Mouse (Mus musculus) testis, adult 2 months (tissue): Measurements from ENCODE around the gene Ggt1. TPM values are rescaled to one million over a fixed set of nuclear protein-coding genes. Genes with fewer than 3 reads are reported as not detected.

Source experiments
- H3K27ac ChIP-seq: fragments of 200-500 bp; 2 replicates; pipeline ENCODE4 v1.5.1; 2012; ENCODE audit warnings: low read depth, low read length; ENCODE audit not compliant: control insufficient read depth, insufficient read depth
- H3K27me3 ChIP-seq: fragments of 200-500 bp; 2 replicates; pipeline ENCODE4 v1.6.1; 2012; ENCODE audit warnings: mild to moderate bottlenecking, low read length, moderate library complexity; ENCODE audit not compliant: control insufficient read depth, insufficient read depth
- H3K36me3 ChIP-seq: fragments of 200-500 bp; 2 replicates; pipeline ENCODE4 v1.6.1; 2012; ENCODE audit warnings: mild to moderate bottlenecking, low read length; ENCODE audit not compliant: control insufficient read depth, insufficient read depth
- H3K4me1 ChIP-seq: fragments of 200-500 bp; 2 replicates; pipeline ENCODE4 v1.6.1; 2012; ENCODE audit warnings: low read length; ENCODE audit not compliant: control insufficient read depth, insufficient read depth
- H3K4me3 ChIP-seq: fragments of 200-500 bp; 2 replicates; pipeline ENCODE4 v1.5.1; 2012; ENCODE audit warnings: low read depth, mild to moderate bottlenecking, low read length, moderate library complexity, mixed read lengths; ENCODE audit not compliant: control insufficient read depth
- CTCF ChIP-seq: fragments of 200-500 bp; IDR thresholded peaks from 2 replicates; pipeline ENCODE4 v1.5.1; 2012; ENCODE audit warnings: low read depth, mild to moderate bottlenecking, inconsistent platforms, low read length, moderate library complexity; ENCODE audit not compliant: control insufficient read depth, insufficient read depth, insufficient replicate concordance
- POLR2A ChIP-seq: fragments of 200-500 bp; IDR thresholded peaks from 2 replicates; pipeline ENCODE4 v1.6.1; 2012; ENCODE audit warnings: low read depth, mild to moderate bottlenecking, inconsistent platforms, low read length, moderate library complexity; ENCODE audit not compliant: control insufficient read depth
- polyA plus RNA-seq: library from polyadenylated mRNA; depleted of rRNA; stranded (reverse); fragments of >200 nt; gene quantifications from 2 replicates; pipeline ENCODE4 v1.2.3, GENCODE M21; 2012; rRNA removed

Gene Ggt1
- 1.6 and 2.0 TPM in 2 replicates for polyA plus RNA-seq

GRCm38 (mm10) chr10:75561071-75561654 lies at the start of gene Ggt1:
TSS of gene Ggt1 (plus strand) at chr10:75561604.
- H3K27ac ChIP-seq, result no peak within 1 kb of the TSS
- no peak within 1 kb of the TSS for H3K4me3 ChIP-seq
- H3K27me3 ChIP-seq, result no peaks in the 10 kb centered on the region
- no peak for TF ChIP-seq POLR2A
- no peak for TF ChIP-seq CTCF
- no peaks in the 10 kb centered on the region for H3K36me3 ChIP-seq
- peaks cover 6% of the 10 kb centered on the region for H3K4me1 ChIP-seq

GRCm38 (mm10) chr10:75511897-75512296 lies 49.5 kb upstream of the Ggt1 start:
- no peak for TF ChIP-seq CTCF
- no peak for TF ChIP-seq POLR2A
- H3K36me3 ChIP-seq, result no peaks in the 10 kb centered on the region; the same call in 1 of the 2 replicates
- H3K27me3 ChIP-seq, result no peaks in the 10 kb centered on the region
- no peak overlapping the region for H3K27ac ChIP-seq
- no peak overlapping the region for H3K4me3 ChIP-seq
- peaks cover 8% of the 10 kb centered on the region for H3K4me1 ChIP-seq

- H3K4me1 ChIP-seq, result peaks cover 8% of the 10 kb centered on the region
- no peaks in the 10 kb centered on the region for H3K27me3 ChIP-seq
- no peak overlapping the region for H3K27ac ChIP-seq
- H3K36me3 ChIP-seq, result no peaks in the 10 kb centered on the region; the same call in 1 of the 2 replicates
- no peak for TF ChIP-seq POLR2A
- no peak for TF ChIP-seq CTCF
- H3K4me3 ChIP-seq, result no peak overlapping the region
Observed at GRCm38 (mm10) chr10:75512796-75513195, 48.6 kb upstream of the Ggt1 start.

- H3K27me3 ChIP-seq, result no peaks in the 10 kb centered on the region
- H3K4me3 ChIP-seq, result no peak overlapping the region
- no peaks in the 10 kb centered on the region for H3K36me3 ChIP-seq
- H3K4me1 ChIP-seq, result peaks cover 8% of the 10 kb centered on the region
- TF ChIP-seq POLR2A, result no peak
- no peak for TF ChIP-seq CTCF
- no peak overlapping the region for H3K27ac ChIP-seq
Observed at GRCm38 (mm10) chr10:75513306-75514067, 47.9 kb upstream of the Ggt1 start.

- peaks cover 2% of the 10 kb centered on the region for H3K36me3 ChIP-seq
- no peaks in the 10 kb centered on the region for H3K27me3 ChIP-seq
- peaks cover 10% of the 10 kb centered on the region for H3K4me1 ChIP-seq
- no peak overlapping the region for H3K4me3 ChIP-seq
- H3K27ac ChIP-seq, result no peak overlapping the region
- TF ChIP-seq CTCF, result no peak
- TF ChIP-seq POLR2A, result no peak
Observed at GRCm38 (mm10) chr10:75514361-75514760, 47.0 kb upstream of the Ggt1 start.

GRCm38 (mm10) chr10:75515216-75516037 lies 46.0 kb upstream of the Ggt1 start:
- Histone ChIP-seq H3K4me3 (no peak overlapping the region), H3K27ac (no peak overlapping the region), H3K27me3 (no peaks in the 10 kb centered on the region), H3K36me3 (peaks cover 2% of the 10 kb centered on the region), H3K4me1 (peaks cover 10% of the 10 kb centered on the region)
- TF ChIP-seq CTCF (no peak), POLR2A (no peak)
